11 mouse cellular contexts compared by ENCODE assay signal in the genomic region with DNA sequence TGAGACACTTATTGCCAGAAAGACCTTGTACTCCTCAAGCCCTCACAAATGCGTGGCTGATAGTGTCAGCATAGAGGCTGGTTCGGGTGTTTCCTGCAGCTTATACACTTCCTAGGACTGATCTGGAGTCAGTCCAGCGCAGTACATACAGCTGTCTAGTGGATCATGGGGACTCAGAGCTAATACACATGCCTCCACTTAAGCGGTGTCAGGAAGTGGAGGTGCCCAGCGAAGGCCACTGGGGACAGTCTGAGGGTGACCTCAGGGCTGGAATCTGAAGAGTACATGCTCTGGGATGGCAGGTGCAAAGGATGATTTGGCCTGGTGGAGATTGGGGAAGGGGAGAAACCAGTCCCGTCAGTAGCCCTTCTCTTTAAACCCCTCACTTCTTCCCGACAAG. TPM values are rescaled to one million over a fixed set of nuclear protein-coding genes. Genes with fewer than 3 reads are reported as not detected.
DNase-seq lines count a peak whose midpoint lies in the region; ATAC-seq lines count a peak whose summit lies in the region.
"Had no signal": no experiment of that assay in that cellular context is flagged by ENCODE, and none has a peak within 500 bp of the region (broad histone marks: within the 10 kb centered on the region; RNA-seq: fewer than 3 reads in every experiment).

No protein-coding gene starts in this region.

- H3K27me3 ChIP-seq in kidney, embryonic 14.5 days (ENCODE audit: control insufficient read depth, insufficient read depth, low read length): peaks cover 42% of the 10 kb centered on the region
- peaks cover 93% of the 10 kb centered on the region for H3K27me3 ChIP-seq in forebrain, embryonic 10.5 days (ENCODE audit: poor library complexity, severe bottlenecking)
- peaks cover 38% of the 10 kb centered on the region for H3K27me3 ChIP-seq in hindbrain, embryonic 13.5 days
- no peaks in the 10 kb centered on the region for H3K27me3 ChIP-seq in midbrain, embryonic 15.5 days (replicated peaks)
- peaks cover 82% of the 10 kb centered on the region for H3K27me3 ChIP-seq in liver, embryonic 12.5 days (replicated peaks)

- H3K4me1 ChIP-seq in kidney, embryonic 14.5 days (ENCODE audit: control insufficient read depth, insufficient read depth, low read length): peaks cover 20% of the 10 kb centered on the region
- peaks cover 42% of the 10 kb centered on the region for H3K4me1 ChIP-seq in forebrain, embryonic 10.5 days
- H3K4me1 ChIP-seq in hindbrain, embryonic 13.5 days (replicated peaks): peaks cover 62% of the 10 kb centered on the region
- peaks cover 43% of the 10 kb centered on the region for H3K4me1 ChIP-seq in midbrain, embryonic 15.5 days
- H3K4me1 ChIP-seq in liver, embryonic 12.5 days: peaks cover 4% of the 10 kb centered on the region; the same call in 1 of the 2 replicates

- ATAC-seq in kidney, embryonic 14.5 days (ENCODE audit: low FRiP score, low TSS enrichment): peak; percentile 17; the same call in 1 of the 2 replicates
- no peak for ATAC-seq in hindbrain, embryonic 13.5 days (ENCODE audit: low FRiP score)
- no peak for ATAC-seq in midbrain, embryonic 15.5 days (replicated peaks)
- no peak for ATAC-seq in liver, embryonic 12.5 days

- no peaks in the 10 kb centered on the region for H3K36me3 ChIP-seq in kidney, embryonic 14.5 days (ENCODE audit: control insufficient read depth, insufficient read depth, low read length)
- no peaks in the 10 kb centered on the region for H3K36me3 ChIP-seq in forebrain, embryonic 10.5 days (replicated peaks)
- no peaks in the 10 kb centered on the region for H3K36me3 ChIP-seq in hindbrain, embryonic 13.5 days
- no peaks in the 10 kb centered on the region for H3K36me3 ChIP-seq in midbrain, embryonic 15.5 days (replicated peaks)
- H3K36me3 ChIP-seq in liver, embryonic 12.5 days: no peaks in the 10 kb centered on the region
- H3K36me3 ChIP-seq: stomach, embryonic 15.5 days had no signal

- intact Hi-C loops in left cerebral cortex, postnatal 14 days (cut with DNase I): no loop called here

- WGBS in kidney, embryonic 14.5 days: 47% methylated on average over 7 of the region's 7 CpGs
- WGBS in forebrain, embryonic 10.5 days: 59% methylated on average over 7 of the region's 7 CpGs
- 56% methylated on average over 7 of the region's 7 CpGs for WGBS in hindbrain, embryonic 13.5 days
- WGBS in midbrain, embryonic 15.5 days: 56% methylated on average over 7 of the region's 7 CpGs
- 38% methylated on average over 7 of the region's 7 CpGs for WGBS in liver, embryonic 12.5 days (ENCODE audit: insufficient replicate concordance)

- peak overlapping the region; percentile 24 for H3K4me2 ChIP-seq in kidney, embryonic 14.5 days (replicated peaks; ENCODE audit: low read depth, low read length)
- peak overlapping the region; percentile 68 for H3K4me2 ChIP-seq in hindbrain, embryonic 13.5 days
- peak overlapping the region; percentile 80 for H3K4me2 ChIP-seq in midbrain, embryonic 15.5 days
- H3K4me2 ChIP-seq in liver, embryonic 12.5 days: no peak overlapping the region
- H3K4me2 ChIP-seq: stomach, embryonic 15.5 days had no signal

- no peak overlapping the region for H3K9ac ChIP-seq in kidney, embryonic 14.5 days (ENCODE audit: low read depth, low read length)
- H3K9ac ChIP-seq in hindbrain, embryonic 13.5 days: peak overlapping the region; percentile 81; the same call in 1 of the 2 replicates
- 0 out of 2 replicates have a peak overlapping the region, but pooled peaks have one; percentile 16 for H3K9ac ChIP-seq in midbrain, embryonic 15.5 days
- H3K9ac ChIP-seq in liver, embryonic 12.5 days: no peak overlapping the region
- H3K9ac ChIP-seq: stomach, embryonic 15.5 days had no signal

- no peaks in the 10 kb centered on the region for H3K9me3 ChIP-seq in kidney, embryonic 14.5 days (ENCODE audit: control insufficient read depth, low read length)
- no peaks in the 10 kb centered on the region for H3K9me3 ChIP-seq in forebrain, embryonic 10.5 days
- H3K9me3 ChIP-seq in hindbrain, embryonic 13.5 days: no peaks in the 10 kb centered on the region
- H3K9me3 ChIP-seq in midbrain, embryonic 15.5 days: no peaks in the 10 kb centered on the region
- no peaks in the 10 kb centered on the region for H3K9me3 ChIP-seq in liver, embryonic 12.5 days (replicated peaks)
- H3K9me3 ChIP-seq: stomach, embryonic 15.5 days had no signal

- H3K27ac ChIP-seq in kidney, embryonic 14.5 days (ENCODE audit: low read depth, low read length): no peak overlapping the region
- 0 out of 2 replicates have a peak overlapping the region, but pooled peaks have one; percentile 26 for H3K27ac ChIP-seq in forebrain, embryonic 10.5 days
- H3K27ac ChIP-seq in hindbrain, embryonic 13.5 days: peak overlapping the region; percentile 52; the same call in 1 of the 2 replicates
- H3K27ac ChIP-seq in midbrain, embryonic 15.5 days: no peak overlapping the region
- H3K27ac ChIP-seq in liver, embryonic 12.5 days: no peak overlapping the region
- H3K27ac ChIP-seq: stomach, embryonic 15.5 days had no signal

- H3K4me3 ChIP-seq in kidney, embryonic 14.5 days (ENCODE audit: low read length): no peak overlapping the region
- H3K4me3 ChIP-seq in forebrain, embryonic 10.5 days: peak overlapping the region; percentile 51; the same call in 1 of the 2 replicates
- peak overlapping the region; percentile 51 for H3K4me3 ChIP-seq in hindbrain, embryonic 13.5 days
- H3K4me3 ChIP-seq in midbrain, embryonic 15.5 days: peak overlapping the region; percentile 52
- no peak overlapping the region for H3K4me3 ChIP-seq in liver, embryonic 12.5 days
- H3K4me3 ChIP-seq: myocyte; stomach, embryonic 15.5 days had no signal

- DNase-seq in kidney, postnatal 10 days: no peak
- no peak for DNase-seq in forebrain, embryonic 10.5 days (ENCODE audit: extremely low spot score, low spot score)
- DNase-seq in left cerebral cortex, postnatal 14 days (ENCODE audit: low spot score in 2 of 2): no peak
- no peak for DNase-seq in frontal cortex, postnatal 25 days (ENCODE audit: low spot score in 2 of 2)

RNA-seq across cellular contexts. Expression of a gene that starts 2.4 kb away (rescaled TPM):
- polyA plus RNA-seq in kidney, embryonic 14.5 days (2014; fragmentation: Nextera tagmentation; extraction: Ambion mirVana): 0.26 and 0.32 TPM in 2 replicates
- polyA plus RNA-seq in forebrain, embryonic 10.5 days (2016; fragmentation: Nextera tagmentation; extraction: Ambion mirVana): 2.8 and 5.5 TPM in 2 replicates
- polyA plus RNA-seq in hindbrain, embryonic 13.5 days (2015; fragmentation: Nextera tagmentation; extraction: Ambion mirVana): 57.6 and 67.5 TPM in 2 replicates
- polyA plus RNA-seq in midbrain, embryonic 15.5 days (2015; fragmentation: Nextera tagmentation; extraction: Ambion mirVana): 38.9 and 44.0 TPM in 2 replicates
- 10 to 100 TPM; 53.2 to 58.8 TPM for total RNA-seq in left cerebral cortex, postnatal 14 days (2021)
- 0.02 and 0.19 TPM in 2 replicates for polyA plus RNA-seq in liver, embryonic 12.5 days (2016; fragmentation: Nextera tagmentation; extraction: Ambion mirVana)
- total RNA-seq: granulocyte monocyte progenitor cell, adult 5-6 weeks had no signal
- polyA plus RNA-seq: myocyte had no signal

RNA-seq across cellular contexts. Expression of a gene that starts 34.7 kb away (rescaled TPM):
- 1.1 and 2.1 TPM in 2 replicates for polyA plus RNA-seq in kidney, embryonic 14.5 days (2014; fragmentation: Nextera tagmentation; extraction: Ambion mirVana)
- polyA plus RNA-seq in forebrain, embryonic 10.5 days (2016; fragmentation: Nextera tagmentation; extraction: Ambion mirVana): 1.4 and 1.5 TPM in 2 replicates
- polyA plus RNA-seq in hindbrain, embryonic 13.5 days (2015; fragmentation: Nextera tagmentation; extraction: Ambion mirVana): 0.97 and 1.0 TPM in 2 replicates
- 0.99 and 1.0 TPM in 2 replicates for polyA plus RNA-seq in midbrain, embryonic 15.5 days (2015; fragmentation: Nextera tagmentation; extraction: Ambion mirVana)
- 1 to 10 TPM; 2.3 to 2.7 TPM for total RNA-seq in left cerebral cortex, postnatal 14 days (2021)
- 1.5 and 1.7 TPM in 2 replicates for polyA plus RNA-seq in liver, embryonic 12.5 days (2016; fragmentation: Nextera tagmentation; extraction: Ambion mirVana)

Comparison
In these comparisons a context has a peak if more than half of its experiments do, and no peak if none do; other contexts are left out.
1. H3K27ac ChIP-seq: peak in forebrain, embryonic 10.5 days (single experiment) and hindbrain, embryonic 13.5 days (single experiment); none in kidney, embryonic 14.5 days (single experiment), midbrain, embryonic 15.5 days (single experiment) and liver, embryonic 12.5 days (single experiment).
2. H3K4me3 ChIP-seq: peak in forebrain, embryonic 10.5 days (single experiment), hindbrain, embryonic 13.5 days (single experiment) and midbrain, embryonic 15.5 days (single experiment); none in kidney, embryonic 14.5 days (single experiment) and liver, embryonic 12.5 days (single experiment).
3. H3K9ac ChIP-seq: peak in hindbrain, embryonic 13.5 days (single experiment) and midbrain, embryonic 15.5 days (single experiment); none in kidney, embryonic 14.5 days (single experiment) and liver, embryonic 12.5 days (single experiment).